Comparison of ENCODE assay signal across 26 mouse cellular contexts in genomic region chr9:41969961-41970360, GRCm38 (mm10).
DNase-seq lines count a peak whose midpoint lies in the region; ATAC-seq lines count a peak whose summit lies in the region.
"Had no signal": no experiment of that assay in that cellular context is flagged by ENCODE, and none has a peak within 500 bp of the region (broad histone marks: within the 10 kb centered on the region; RNA-seq: fewer than 3 reads in every experiment).

No protein-coding gene starts in this region.

- H3K4me2 ChIP-seq in forebrain, embryonic 14.5 days (ENCODE audit: low read length) = no peak overlapping the region
- H3K4me2 ChIP-seq in neural tube, embryonic 15.5 days = no peak overlapping the region
- H3K4me2 ChIP-seq: embryonic facial prominence, embryonic 13.5 days; heart, embryonic 13.5 days; hindbrain, embryonic 12.5 days; hindbrain, embryonic 15.5 days had no signal

- H3K27ac ChIP-seq in forebrain, embryonic 14.5 days (ENCODE audit: low read depth, low read length) = no peak overlapping the region
- H3K27ac ChIP-seq in forebrain, embryonic 10.5 days = no peak overlapping the region
- H3K27ac ChIP-seq in neural tube, embryonic 15.5 days (replicated peaks) = no peak overlapping the region
- H3K27ac ChIP-seq: embryonic facial prominence, embryonic 10.5 days; embryonic facial prominence, embryonic 13.5 days; heart, adult 2 months; heart, embryonic 10.5 days; heart, embryonic 13.5 days; hindbrain, embryonic 12.5 days; hindbrain, embryonic 15.5 days had no signal

- 22% methylated on average over 8 of the region's 8 CpGs for WGBS in forebrain, embryonic 14.5 days
- WGBS in forebrain, embryonic 10.5 days = 88% methylated on average over 8 of the region's 8 CpGs
- 60% methylated on average over 8 of the region's 8 CpGs for WGBS in neural tube, embryonic 15.5 days

- H3K9ac ChIP-seq in forebrain, embryonic 14.5 days (ENCODE audit: low read length) = no peak overlapping the region
- H3K9ac ChIP-seq in neural tube, embryonic 15.5 days (replicated peaks) = no peak overlapping the region
- H3K9ac ChIP-seq: embryonic facial prominence, embryonic 13.5 days; heart, embryonic 13.5 days; hindbrain, embryonic 12.5 days; hindbrain, embryonic 15.5 days had no signal

- no peaks in the 10 kb centered on the region for H3K4me1 ChIP-seq in forebrain, embryonic 14.5 days (ENCODE audit: control insufficient read depth, insufficient read depth, low read length)
- H3K4me1 ChIP-seq in forebrain, embryonic 10.5 days = 0 out of 2 replicates have a peak, but pooled peaks cover 14% of the 10 kb centered on the region
- H3K4me1 ChIP-seq in neural tube, embryonic 15.5 days = peaks cover 5% of the 10 kb centered on the region
- H3K4me1 ChIP-seq: hindbrain, embryonic 12.5 days had no signal

- H3K4me3 ChIP-seq in forebrain, embryonic 14.5 days (ENCODE audit: low read depth, low read length) = no peak overlapping the region
- no peak overlapping the region for H3K4me3 ChIP-seq in forebrain, embryonic 10.5 days
- no peak overlapping the region for H3K4me3 ChIP-seq in neural tube, embryonic 15.5 days (replicated peaks)
- H3K4me3 ChIP-seq: embryonic facial prominence, embryonic 10.5 days; embryonic facial prominence, embryonic 13.5 days; erythroblast, embryonic 14.5 days; heart, adult 2 months; heart, embryonic 10.5 days; heart, embryonic 13.5 days; hindbrain, embryonic 12.5 days; hindbrain, embryonic 15.5 days had no signal

- peak; percentile 41; the same call in 1 of the 2 replicates for ATAC-seq in forebrain, embryonic 14.5 days
- peak; percentile 30; the same call in 1 of the 2 replicates for ATAC-seq in neural tube, embryonic 15.5 days (ENCODE audit: low FRiP score)
- ATAC-seq in megakaryocyte progenitor cell, adult 5-6 weeks (replicated peaks; ENCODE audit: poor library complexity) = no peak

- DNase-seq in forebrain, embryonic 14.5 days (ENCODE audit: low spot score) = peak; percentile 75
- DNase-seq in forebrain, embryonic 10.5 days (ENCODE audit: extremely low spot score, low spot score) = no peak
- peak; percentile 61 for DNase-seq in retina, postnatal 1 day
- DNase-seq in retina, embryonic 14.5 days (ENCODE audit: low spot score) = no peak
- no peak for DNase-seq in frontal cortex, adult 2 months (ENCODE audit: extremely low spot score in 1 of 2, low spot score in 1 of 2)
- DNase-seq: adrenal gland, adult 2 months; adrenal gland, postnatal 14 days; B cell, adult 2 months; cerebellum, adult 11-12 months; cerebellum, adult 8-10 months; cerebellum, postnatal 10 days; cerebellum, postnatal 36 days; embryo, embryonic 11 days; gastrocnemius, postnatal 10 days; gastrocnemius, postnatal 36 days; heart, adult 2 months had no signal

- H3K36me3 ChIP-seq in forebrain, embryonic 14.5 days (ENCODE audit: control insufficient read depth, insufficient read depth, low read length) = peaks cover 23% of the 10 kb centered on the region
- peaks cover 9% of the 10 kb centered on the region; the same call in 1 of the 2 replicates for H3K36me3 ChIP-seq in forebrain, embryonic 10.5 days (replicated peaks)
- H3K36me3 ChIP-seq in neural tube, embryonic 15.5 days = peaks cover 14% of the 10 kb centered on the region

- H3K27me3 ChIP-seq in forebrain, embryonic 14.5 days (replicated peaks; ENCODE audit: control insufficient read depth, insufficient read depth, low read length) = no peaks in the 10 kb centered on the region
- no peaks in the 10 kb centered on the region; the same call in 1 of the 2 replicates for H3K27me3 ChIP-seq in forebrain, embryonic 10.5 days (ENCODE audit: poor library complexity, severe bottlenecking)
- no peaks in the 10 kb centered on the region for H3K27me3 ChIP-seq in neural tube, embryonic 15.5 days (replicated peaks)
- H3K27me3 ChIP-seq: CH12.LX; embryonic facial prominence, embryonic 13.5 days; heart, embryonic 13.5 days; hindbrain, embryonic 12.5 days; hindbrain, embryonic 15.5 days had no signal

- no peaks in the 10 kb centered on the region for H3K9me3 ChIP-seq in forebrain, embryonic 14.5 days (replicated peaks; ENCODE audit: control insufficient read depth, low read length)
- H3K9me3 ChIP-seq in forebrain, embryonic 10.5 days = no peaks in the 10 kb centered on the region
- no peaks in the 10 kb centered on the region for H3K9me3 ChIP-seq in neural tube, embryonic 15.5 days (replicated peaks)
- H3K9me3 ChIP-seq: embryonic facial prominence, embryonic 13.5 days; heart, embryonic 10.5 days; heart, embryonic 13.5 days; hindbrain, embryonic 12.5 days; hindbrain, embryonic 15.5 days had no signal

Comparison
In these comparisons a context has a peak if more than half of its experiments do, and no peak if none do; other contexts are left out.
1. DNase-seq: peak in forebrain, embryonic 14.5 days (single experiment) and retina, postnatal 1 day (single experiment); none in forebrain, embryonic 10.5 days (single experiment), retina, embryonic 14.5 days (single experiment) and frontal cortex, adult 2 months (0 of 2).